Mouse (Mus musculus) midbrain, postnatal 0 days (tissue): ENCODE results near the gene Thap2. TPM values are rescaled to one million over a fixed set of nuclear protein-coding genes. Genes with fewer than 3 reads are reported as not detected.

Experiments used
- ATAC-seq: fragments of 200-750 bp; cut with Nextera tagmentation; 2 replicates; pipeline ENCODE4 v1.8.0; 2017; ENCODE audit warnings: moderate number of reproducible peaks, mild to moderate bottlenecking, moderate TSS enrichment, moderate library complexity; ENCODE audit not compliant: low FRiP score
- DNase-seq: peaks from one replicate; pipeline ENCODE4 v3.0.0-alpha.2; 2015; ENCODE audit warnings: low spot score
- H3K27ac ChIP-seq: fragments of 300-500 bp; sonication (generic); 2 replicates; pipeline ENCODE4 v1.5.1; 2014; ENCODE audit warnings: low read depth, mild to moderate bottlenecking, low read length, mixed read lengths
- H3K27me3 ChIP-seq: fragments of 300-500 bp; sonication (generic); 2 replicates; pipeline ENCODE4 v1.6.1; 2014; ENCODE audit warnings: low read length, control low read depth, mixed read lengths; ENCODE audit not compliant: insufficient read depth
- H3K36me3 ChIP-seq: fragments of 300-500 bp; sonication (generic); 2 replicates; pipeline ENCODE4 v1.6.1; 2014; ENCODE audit warnings: low read length, control low read depth, mixed read lengths; ENCODE audit not compliant: insufficient read depth
- H3K4me1 ChIP-seq: fragments of 300-500 bp; sonication (generic); 2 replicates; pipeline ENCODE4 v1.6.1; 2014; ENCODE audit warnings: mild to moderate bottlenecking, control low read depth, antibody characterized with exemption, low read length, mixed read lengths; ENCODE audit not compliant: insufficient read depth
- H3K4me2 ChIP-seq: fragments of 300-500 bp; sonication (generic); 2 replicates; pipeline ENCODE4 v1.6.1; 2014; ENCODE audit warnings: low read depth, mild to moderate bottlenecking, low read length, mixed read lengths; ENCODE audit not compliant: poor library complexity, severe bottlenecking
- H3K4me3 ChIP-seq: fragments of 300-500 bp; sonication (generic); 2 replicates; pipeline ENCODE4 v1.5.1; 2014; ENCODE audit warnings: low read depth, mild to moderate bottlenecking, low read length, moderate library complexity
- H3K9ac ChIP-seq: fragments of 300-500 bp; sonication (generic); replicated peaks from 2 replicates; pipeline ENCODE4 v1.6.1; 2014; ENCODE audit warnings: mild to moderate bottlenecking, low read length, moderate library complexity, mixed read lengths; ENCODE audit not compliant: poor library complexity, severe bottlenecking
- H3K9me3 ChIP-seq: fragments of 300-500 bp; sonication (generic); 2 replicates; pipeline ENCODE4 v1.6.1; 2016; ENCODE audit warnings: low read length, control low read depth
- CTCF ChIP-seq: IDR thresholded peaks from 2 replicates; pipeline ENCODE4 v1.5.1; 2016; ENCODE audit warnings: antibody characterized with exemption, mild to moderate bottlenecking
- WGBS: fragments of 180-500 bp; shearing (Covaris S2); extraction: QIAGEN DNeasy Blood & Tissue Kit; methylation state at CpG from one replicate; pipeline ENCODE4 v1.1.7; 2014; 5-methylcytosine and 5-hydroxymethylcytosine counted together
- polyA plus RNA-seq: library from polyadenylated mRNA; unstranded; fragments of >200 nt; fragmentation: Nextera tagmentation; extraction: Ambion mirVana; gene quantifications from 2 replicates; pipeline ENCODE4 v1.2.1, GENCODE M21; 2015
- total RNA-seq: library from RNA; depleted of rRNA; stranded (reverse); fragments of >200 nt; gene quantifications from 2 replicates; pipeline ENCODE4 v1.2.3, GENCODE M21; 2014

Thap2 gene
- total and polyA plus RNA-seq, 2 experiments from 2014 or later: 9.9 to 12.2 TPM

DNA sequence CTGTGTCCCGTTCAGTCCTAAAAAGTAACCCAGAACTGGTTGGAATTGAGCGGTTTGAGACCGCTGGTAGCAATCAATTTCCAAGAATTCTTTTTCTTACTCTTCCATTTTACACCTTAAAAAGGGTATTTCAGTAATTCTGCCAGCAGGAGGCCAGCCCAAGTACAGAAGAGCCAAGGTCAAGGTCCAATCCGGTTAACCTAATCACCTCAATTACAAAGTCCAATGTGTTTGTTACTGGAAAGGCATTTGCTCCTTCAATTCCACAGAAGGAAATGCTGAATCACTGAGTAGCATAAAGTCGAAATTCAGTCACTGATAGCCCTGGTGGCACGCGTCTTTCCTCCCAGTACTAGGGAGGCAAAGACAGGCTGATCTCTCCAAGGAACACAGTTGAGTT lies 25.2 kb downstream of the Thap2 start:
- H3K9me3 ChIP-seq: no peaks in the 10 kb centered on the region
- H3K27ac ChIP-seq: no peak overlapping the region
- H3K27me3 ChIP-seq: no peaks in the 10 kb centered on the region
- no peak for ATAC-seq
- no peak for TF ChIP-seq CTCF
- peaks cover 4% of the 10 kb centered on the region; the same call in 1 of the 2 replicates for H3K4me1 ChIP-seq
- DNase-seq: no peak
- no peak overlapping the region for H3K4me2 ChIP-seq
- no peak overlapping the region for H3K4me3 ChIP-seq
- H3K36me3 ChIP-seq: peaks cover 5% of the 10 kb centered on the region; the same call in 1 of the 2 replicates
- 94% methylated on average over 7 of the region's 7 CpGs for WGBS
- no peak overlapping the region for H3K9ac ChIP-seq

- H3K4me3 ChIP-seq: no peak overlapping the region
- no peak for TF ChIP-seq CTCF
- WGBS: 94% methylated on average over 17 of the region's 17 CpGs
Measured at GRCm38 (mm10) chr10:115358216-115358919, 25.9 kb downstream of the Thap2 start.

DNA sequence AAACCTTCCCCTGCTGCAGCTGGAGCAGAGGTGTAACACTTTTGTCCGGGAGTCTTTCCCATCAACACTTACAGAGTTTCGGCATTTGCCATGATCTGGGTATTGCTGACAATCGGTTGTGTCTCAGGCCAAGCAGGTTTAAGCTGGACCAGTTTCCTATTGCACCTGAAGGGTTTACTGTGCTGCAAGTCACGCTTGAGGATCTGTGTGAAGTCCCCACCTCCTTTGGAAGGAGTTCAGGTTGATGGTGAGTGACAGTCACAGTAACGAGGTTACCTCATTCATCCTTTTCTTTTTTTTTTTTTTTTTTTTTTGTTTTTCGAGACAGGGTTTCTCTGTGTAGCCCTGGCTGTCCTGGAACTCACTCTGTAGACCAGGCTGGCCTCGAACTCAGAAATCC lies 28.1 kb downstream of the Thap2 start:
- no peak for TF ChIP-seq CTCF
- H3K27ac ChIP-seq: no peak overlapping the region
- peaks cover 5% of the 10 kb centered on the region; the same call in 1 of the 2 replicates for H3K36me3 ChIP-seq
- H3K9me3 ChIP-seq: no peaks in the 10 kb centered on the region
- no peak for ATAC-seq
- 84% methylated on average over 6 of the region's 7 CpGs for WGBS
- H3K9ac ChIP-seq: no peak overlapping the region
- peaks cover 2% of the 10 kb centered on the region; the same call in 1 of the 2 replicates for H3K4me1 ChIP-seq
- H3K27me3 ChIP-seq: no peaks in the 10 kb centered on the region
- no peak for DNase-seq
- no peak overlapping the region for H3K4me2 ChIP-seq
- H3K4me3 ChIP-seq: no peak overlapping the region

More at GRCm38 (mm10) chr10:115358216-115358919, 25.9 kb downstream of the Thap2 start:
- no peak overlapping the region for H3K4me2 ChIP-seq
- H3K27me3 ChIP-seq: no peaks in the 10 kb centered on the region
- peaks cover 4% of the 10 kb centered on the region; the same call in 1 of the 2 replicates for H3K4me1 ChIP-seq
- no peak overlapping the region for H3K9ac ChIP-seq
- ATAC-seq (no peak), DNase-seq (no peak)
- no peaks in the 10 kb centered on the region for H3K9me3 ChIP-seq
- H3K36me3 ChIP-seq: peaks cover 5% of the 10 kb centered on the region; the same call in 1 of the 2 replicates
- no peak overlapping the region for H3K27ac ChIP-seq

DNA sequence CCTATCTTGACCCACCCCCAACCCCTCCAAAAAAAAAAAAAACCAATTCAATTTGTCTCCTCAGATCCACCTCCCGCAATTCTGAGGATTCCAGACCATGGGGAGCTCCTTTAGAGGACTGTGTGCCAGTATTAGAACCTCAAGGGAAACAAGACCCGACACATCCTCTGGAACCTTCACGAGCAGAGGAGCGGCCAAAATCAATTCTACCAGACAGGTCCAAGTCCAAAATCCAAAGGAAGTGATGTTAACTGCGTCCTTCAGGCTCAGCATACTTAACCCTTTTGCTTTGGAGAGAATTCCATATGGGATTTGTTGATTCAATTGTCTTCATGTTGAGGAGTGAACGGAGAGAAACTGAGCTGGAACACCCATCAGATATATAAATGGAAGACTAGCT lies 29.2 kb downstream of the Thap2 start:
- Histone ChIP-seq H3K4me3 (no peak overlapping the region), H3K9me3 (no peaks in the 10 kb centered on the region), H3K4me2 (no peak overlapping the region), H3K4me1 (no peaks in the 10 kb centered on the region), H3K9ac (no peak overlapping the region), H3K27me3 (no peaks in the 10 kb centered on the region), H3K36me3 (peaks cover 5% of the 10 kb centered on the region; the same call in 1 of the 2 replicates), H3K27ac (no peak overlapping the region)
- 91% methylated on average over 6 of the region's 6 CpGs for WGBS
- TF ChIP-seq CTCF: no peak
- ATAC-seq (no peak), DNase-seq (no peak)

DNA sequence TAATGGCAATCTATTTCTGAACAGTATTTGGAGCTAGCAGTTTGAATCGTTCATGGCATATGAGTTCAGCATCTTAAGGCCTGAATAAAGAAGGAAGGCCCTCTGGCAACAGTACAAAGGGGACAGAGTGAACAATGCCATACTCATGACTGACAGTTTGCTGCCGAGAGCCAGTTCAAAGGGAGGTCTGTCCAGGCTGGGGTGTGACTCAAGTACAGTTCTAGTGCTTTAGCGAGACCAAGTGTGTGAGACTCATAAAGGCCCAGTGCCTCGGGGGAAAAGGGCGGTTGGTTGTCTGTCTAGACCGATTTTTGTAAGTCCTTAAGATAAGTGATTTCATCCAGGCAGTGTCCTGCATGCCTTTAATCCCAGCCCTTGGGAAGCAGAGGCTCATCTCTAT lies 29.7 kb downstream of the Thap2 start:
- DNase-seq (no peak), ATAC-seq (no peak)
- no peak for TF ChIP-seq CTCF

GRCm38 (mm10) chr10:115350810-115351397 lies 33.3 kb downstream of the Thap2 start:
- H3K4me2 ChIP-seq: no peak overlapping the region
- ATAC-seq (no peak), DNase-seq (no peak)
- WGBS: 82% methylated on average over 2 of the region's 2 CpGs
- H3K36me3 ChIP-seq: no peaks in the 10 kb centered on the region
- H3K27me3 ChIP-seq: no peaks in the 10 kb centered on the region
- H3K27ac ChIP-seq: no peak overlapping the region
- no peaks in the 10 kb centered on the region for H3K9me3 ChIP-seq
- no peak overlapping the region for H3K9ac ChIP-seq
- no peak overlapping the region for H3K4me3 ChIP-seq
- TF ChIP-seq CTCF: no peak
- H3K4me1 ChIP-seq: no peaks in the 10 kb centered on the region

More for the DNA sequence above, 29.7 kb downstream of the Thap2 start:
- no peak overlapping the region for H3K4me2 ChIP-seq
- no peak overlapping the region for H3K27ac ChIP-seq
- no peaks in the 10 kb centered on the region for H3K4me1 ChIP-seq
- H3K9ac ChIP-seq: no peak overlapping the region
- H3K36me3 ChIP-seq: peaks cover 5% of the 10 kb centered on the region; the same call in 1 of the 2 replicates
- no peaks in the 10 kb centered on the region for H3K27me3 ChIP-seq
- no peaks in the 10 kb centered on the region for H3K9me3 ChIP-seq
- H3K4me3 ChIP-seq: no peak overlapping the region
- 57% methylated on average over 6 of the region's 6 CpGs for WGBS
